Mouse (Mus musculus) liver, adult 2 months (tissue): ENCODE measurements around the gene Hhipl1.

Source experiments
- CTCF ChIP-seq: fragments of 200-500 bp; IDR thresholded peaks from 2 replicates; pipeline ENCODE4 v1.5.1; 2011; ENCODE audit warnings: low read depth, low read length, control low read depth
- POLR2A ChIP-seq: fragments of 200-500 bp; IDR thresholded peaks from 2 replicates; pipeline ENCODE4 v1.6.1; 2011; ENCODE audit warnings: low read length, control low read depth; ENCODE audit not compliant: insufficient read depth; ENCODE audit errors: extremely low read depth

- TF ChIP-seq POLR2A (no peak), CTCF (no peak)
These were observed 46.5 kb downstream of the Hhipl1 start for GRCm38 (mm10) chr12:108352371-108353136.
